8 mouse cellular contexts compared by ENCODE assay signal in the genomic region with DNA sequence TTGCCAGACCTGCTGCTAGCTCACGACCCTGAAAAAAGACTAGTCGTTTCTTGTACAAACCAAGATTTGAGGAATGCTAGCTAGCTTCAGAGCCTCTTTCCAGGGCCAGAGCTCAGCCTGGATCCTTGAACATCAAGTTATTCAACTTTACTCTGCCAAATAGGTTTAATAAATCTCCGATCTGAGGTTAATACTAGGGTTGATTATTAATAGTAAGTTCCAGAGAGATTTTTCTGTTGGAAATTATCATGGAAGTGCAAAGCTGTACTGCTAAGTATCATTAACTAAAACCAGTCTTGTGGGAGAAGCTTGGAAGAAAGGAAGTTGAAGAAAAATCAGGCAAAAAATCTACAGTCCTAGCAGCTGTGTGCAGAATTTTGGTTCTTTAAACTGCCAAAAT. TPM values are rescaled to one million over a fixed set of nuclear protein-coding genes. Genes with fewer than 3 reads are reported as not detected.
DNase-seq lines count a peak whose midpoint lies in the region; ATAC-seq lines count a peak whose summit lies in the region.

No protein-coding gene starts in this region.

- H3K4me1 ChIP-seq in liver, embryonic 11.5 days (replicated peaks; ENCODE audit: control insufficient read depth, insufficient read depth, low read length): peaks cover 3% of the 10 kb centered on the region
- H3K4me1 ChIP-seq in embryonic facial prominence, embryonic 15.5 days: peaks cover 11% of the 10 kb centered on the region
- peaks cover 12% of the 10 kb centered on the region for H3K4me1 ChIP-seq in kidney, embryonic 16.5 days (ENCODE audit: insufficient read depth, low read length)
- H3K4me1 ChIP-seq in neural tube, embryonic 13.5 days (replicated peaks): peaks cover 26% of the 10 kb centered on the region

- H3K36me3 ChIP-seq in liver, embryonic 11.5 days (ENCODE audit: control insufficient read depth, insufficient read depth, low read length): no peaks in the 10 kb centered on the region
- no peaks in the 10 kb centered on the region for H3K36me3 ChIP-seq in embryonic facial prominence, embryonic 15.5 days
- H3K36me3 ChIP-seq in kidney, embryonic 16.5 days (ENCODE audit: insufficient read depth, low read length): no peaks in the 10 kb centered on the region
- peaks cover 5% of the 10 kb centered on the region; the same call in 1 of the 2 replicates for H3K36me3 ChIP-seq in neural tube, embryonic 13.5 days

- H3K27ac ChIP-seq in liver, embryonic 11.5 days (ENCODE audit: low read depth, low read length): peak overlapping the region; percentile 95; the same call in 1 of the 2 replicates
- H3K27ac ChIP-seq in embryonic facial prominence, embryonic 15.5 days (replicated peaks): peak overlapping the region; percentile 99
- H3K27ac ChIP-seq in kidney, embryonic 16.5 days (ENCODE audit: low read length): peak overlapping the region; percentile 98
- H3K27ac ChIP-seq in neural tube, embryonic 13.5 days (replicated peaks): peak overlapping the region; percentile 99

- 28% methylated on average over 3 of the region's 3 CpGs for WGBS in liver, embryonic 11.5 days
- 9% methylated on average over 3 of the region's 3 CpGs for whole genome bisulfite sequencing in embryonic facial prominence, embryonic 15.5 days
- 22% methylated on average over 3 of the region's 3 CpGs for WGBS in kidney, embryonic 16.5 days
- 17% methylated on average over 3 of the region's 3 CpGs for WGBS in neural tube, embryonic 13.5 days

- H3K4me2 ChIP-seq in liver, embryonic 11.5 days: peak overlapping the region; percentile 87
- H3K4me2 ChIP-seq in embryonic facial prominence, embryonic 15.5 days (replicated peaks): peak overlapping the region; percentile 74
- H3K4me2 ChIP-seq in kidney, embryonic 16.5 days (replicated peaks; ENCODE audit: low read depth, low read length): peak overlapping the region; percentile 94
- peak overlapping the region; percentile 86 for H3K4me2 ChIP-seq in neural tube, embryonic 13.5 days

- no peaks in the 10 kb centered on the region for H3K9me3 ChIP-seq in liver, embryonic 11.5 days (ENCODE audit: control insufficient read depth, low read length)
- H3K9me3 ChIP-seq in embryonic facial prominence, embryonic 15.5 days (replicated peaks): no peaks in the 10 kb centered on the region
- H3K9me3 ChIP-seq in kidney, embryonic 16.5 days (ENCODE audit: low read length): no peaks in the 10 kb centered on the region
- no peaks in the 10 kb centered on the region for H3K9me3 ChIP-seq in neural tube, embryonic 13.5 days

- H3K27me3 ChIP-seq in liver, embryonic 11.5 days (replicated peaks; ENCODE audit: control insufficient read depth, insufficient read depth, low read length): no peaks in the 10 kb centered on the region
- H3K27me3 ChIP-seq in embryonic facial prominence, embryonic 15.5 days: no peaks in the 10 kb centered on the region
- H3K27me3 ChIP-seq in kidney, embryonic 16.5 days (ENCODE audit: insufficient read depth, low read length): no peaks in the 10 kb centered on the region; the same call in 1 of the 2 replicates
- no peaks in the 10 kb centered on the region for H3K27me3 ChIP-seq in neural tube, embryonic 13.5 days

- ATAC-seq in liver, embryonic 11.5 days (replicated peaks; ENCODE audit: low FRiP score): no peak
- ATAC-seq in embryonic facial prominence, embryonic 15.5 days (ENCODE audit: insufficient number of reproducible peaks, low FRiP score, low TSS enrichment, low read depth): no peak
- no peak for ATAC-seq in kidney, embryonic 16.5 days (ENCODE audit: low FRiP score, low TSS enrichment)
- no peak for ATAC-seq in neural tube, embryonic 13.5 days (ENCODE audit: low read depth)
- ATAC-seq in megakaryocyte progenitor cell, adult 5-6 weeks (replicated peaks; ENCODE audit: poor library complexity): no peak

- DNase-seq in liver, embryonic 11.5 days (ENCODE audit: low spot score): no peak
- DNase-seq in liver: no peak
- DNase-seq in adrenal gland, postnatal 36 days: no peak
- DNase-seq in layer of hippocampus, adult 9-11 months: no peak

- peak overlapping the region; percentile 88 for H3K4me3 ChIP-seq in liver, embryonic 11.5 days (ENCODE audit: low read depth, low read length)
- H3K4me3 ChIP-seq in embryonic facial prominence, embryonic 15.5 days (replicated peaks): peak overlapping the region; percentile 86
- H3K4me3 ChIP-seq in kidney, embryonic 16.5 days (ENCODE audit: low read length): peak overlapping the region; percentile 89
- H3K4me3 ChIP-seq in neural tube, embryonic 13.5 days: peak overlapping the region; percentile 90

- H3K9ac ChIP-seq in liver, embryonic 11.5 days (ENCODE audit: low read depth, low read length): peak overlapping the region; percentile 84; the same call in 1 of the 2 replicates
- H3K9ac ChIP-seq in embryonic facial prominence, embryonic 15.5 days: peak overlapping the region; percentile 90; the same call in 1 of the 2 replicates
- peak overlapping the region; percentile 95 for H3K9ac ChIP-seq in kidney, embryonic 16.5 days (replicated peaks; ENCODE audit: low read length)
- H3K9ac ChIP-seq in neural tube, embryonic 13.5 days: peak overlapping the region; percentile 96

RNA-seq across cellular contexts. Expression of gene Lmo4, which starts 1.2 kb away (rescaled TPM):
- polyA plus RNA-seq in liver, embryonic 11.5 days (2014; fragmentation: Nextera tagmentation; extraction: Ambion mirVana): 38.4 and 43.4 TPM in 2 replicates
- polyA plus RNA-seq in embryonic facial prominence, embryonic 15.5 days (2015; fragmentation: Nextera tagmentation; extraction: Ambion mirVana): 102 and 105 TPM in 2 replicates
- 61.6 and 62.7 TPM in 2 replicates for polyA plus RNA-seq in kidney, embryonic 16.5 days (2015; fragmentation: Nextera tagmentation; extraction: Ambion mirVana)
- 68.9 and 73.4 TPM in 2 replicates for polyA plus RNA-seq in neural tube, embryonic 13.5 days (2015; fragmentation: Nextera tagmentation; extraction: Ambion mirVana)
- total RNA-seq in adrenal gland, postnatal 36 days (2021): 10 to 100 TPM; 53.7 to 95.9 TPM
- 147 and 167 TPM in 2 replicates for total RNA-seq in megakaryocyte progenitor cell, adult 5-6 weeks (2015)
- 37.0 and 44.7 TPM in 2 replicates for total RNA-seq in megakaryocyte progenitor cell, adult 5-6 weeks (2017)
